Mouse (Mus musculus) olfactory bulb, adult 2 months (tissue): Measurements from ENCODE around the gene Art4. TPM values are rescaled to one million over a fixed set of nuclear protein-coding genes. Genes with fewer than 3 reads are reported as not detected.
"Not testable (repeated sequence)": the region's sequence is repeated elsewhere in the genome, so short reads cannot be mapped to it uniquely, and the experiment has no call there.

Experiments used
- H3K27ac ChIP-seq: fragments of 200-500 bp; 2 replicates; pipeline ENCODE4 v1.5.1; 2012; ENCODE audit warnings: low read depth, low read length; ENCODE audit not compliant: insufficient read depth
- H3K4me1 ChIP-seq: fragments of 200-500 bp; 2 replicates; pipeline ENCODE4 v1.6.1; 2012; ENCODE audit warnings: low read length; ENCODE audit not compliant: control insufficient read depth, insufficient read depth
- H3K4me3 ChIP-seq: fragments of 200-500 bp; 2 replicates; pipeline ENCODE4 v1.5.1; 2012; ENCODE audit warnings: mild to moderate bottlenecking, low read depth, low read length, moderate library complexity; ENCODE audit not compliant: insufficient read depth
- CTCF ChIP-seq: fragments of 200-500 bp; IDR thresholded peaks from 2 replicates; pipeline ENCODE4 v1.5.1; 2012; ENCODE audit warnings: low read depth, mild to moderate bottlenecking, low read length, moderate library complexity; ENCODE audit not compliant: insufficient read depth
- POLR2A ChIP-seq: fragments of 200-500 bp; IDR thresholded peaks from 2 replicates; pipeline ENCODE4 v1.6.1; 2012; ENCODE audit warnings: mild to moderate bottlenecking, low read depth, low read length, moderate library complexity; ENCODE audit not compliant: insufficient read depth
- WGBS: fragments of 180-500 bp; shearing (Covaris S2); methylation state at CpG from one replicate; pipeline ENCODE4 v1.1.7; 2018; 5-methylcytosine and 5-hydroxymethylcytosine counted together
- polyA plus RNA-seq: library from polyadenylated mRNA; stranded (reverse); fragments of >200 nt; gene quantifications from 2 replicates; pipeline ENCODE4 v1.2.4, GENCODE M21; 2012; ENCODE audit warnings: low replicate concordance; ENCODE audit not compliant: missing spikeins, insufficient read depth, insufficient read length

Art4 gene
- polyA plus RNA-seq, 1 experiment, result not detected

GRCm38 (mm10) chr6:136894532-136895339 lies 37.2 kb upstream of the Art4 start:
- no peak overlapping the region for H3K4me3 ChIP-seq
- no peak overlapping the region for H3K27ac ChIP-seq
- TF ChIP-seq POLR2A (no peak), CTCF (no peak)
- 65% methylated on average over 15 of the region's 15 CpGs for WGBS
- no peaks in the 10 kb centered on the region for H3K4me1 ChIP-seq

DNA sequence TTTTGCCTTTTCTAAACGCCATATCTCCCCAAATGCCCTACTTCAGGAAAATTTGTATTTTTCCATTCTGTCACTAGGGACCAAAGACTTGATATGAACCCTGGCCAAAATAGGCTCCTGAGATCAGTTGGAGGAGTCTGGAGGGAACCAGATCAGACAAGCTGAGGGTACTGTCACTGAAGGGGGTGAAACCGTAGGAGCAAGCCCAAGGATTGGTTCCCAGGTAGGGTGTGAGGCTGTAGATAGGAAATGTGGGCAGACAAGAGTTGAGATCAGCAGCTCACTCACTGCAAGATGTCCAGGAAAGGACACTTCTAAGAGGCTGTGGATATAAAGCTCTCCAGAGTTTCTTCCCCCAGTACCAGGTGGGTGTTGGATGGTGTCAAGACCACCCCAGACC lies 34.5 kb upstream of the Art4 start:
- 93% methylated on average over 2 of the region's 2 CpGs for WGBS
- no peak overlapping the region for H3K27ac ChIP-seq
- H3K4me3 ChIP-seq, result no peak overlapping the region
- no peaks in the 10 kb centered on the region for H3K4me1 ChIP-seq
- no peak for TF ChIP-seq CTCF
- TF ChIP-seq POLR2A, result no peak

DNA sequence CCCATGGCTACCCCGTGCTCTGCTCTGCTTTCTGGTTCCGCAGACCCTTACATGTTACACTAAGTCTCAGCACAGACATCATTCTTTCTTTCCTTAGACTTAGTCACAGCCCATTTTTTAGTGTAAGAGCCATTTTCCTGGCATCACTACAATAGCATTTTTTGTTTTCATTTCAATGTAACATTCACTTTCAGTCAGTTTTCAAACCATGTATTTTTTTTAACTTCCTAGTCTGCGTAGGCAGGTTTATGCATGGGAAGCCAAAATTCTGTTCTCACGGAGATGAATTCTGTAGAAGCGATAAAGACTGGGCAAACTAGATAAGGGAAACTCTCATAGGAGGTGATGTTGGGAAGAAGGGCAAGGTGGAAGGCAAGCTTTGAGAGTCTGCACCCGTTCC lies 32.0 kb upstream of the Art4 start:
- Histone ChIP-seq H3K27ac (no peak overlapping the region), H3K4me1 (no peaks in the 10 kb centered on the region), H3K4me3 (no peak overlapping the region)
- WGBS, result 87% methylated on average over 6 of the region's 6 CpGs
- no peak for TF ChIP-seq CTCF
- TF ChIP-seq POLR2A, result no peak

GRCm38 (mm10) chr6:136889067-136889466 lies 31.5 kb upstream of the Art4 start:
- Histone ChIP-seq H3K4me3 (no peak overlapping the region), H3K27ac (no peak overlapping the region), H3K4me1 (no peaks in the 10 kb centered on the region)
- 88% methylated on average over 6 of the region's 6 CpGs for WGBS
- no peak for TF ChIP-seq POLR2A
- TF ChIP-seq CTCF, result no peak

DNA sequence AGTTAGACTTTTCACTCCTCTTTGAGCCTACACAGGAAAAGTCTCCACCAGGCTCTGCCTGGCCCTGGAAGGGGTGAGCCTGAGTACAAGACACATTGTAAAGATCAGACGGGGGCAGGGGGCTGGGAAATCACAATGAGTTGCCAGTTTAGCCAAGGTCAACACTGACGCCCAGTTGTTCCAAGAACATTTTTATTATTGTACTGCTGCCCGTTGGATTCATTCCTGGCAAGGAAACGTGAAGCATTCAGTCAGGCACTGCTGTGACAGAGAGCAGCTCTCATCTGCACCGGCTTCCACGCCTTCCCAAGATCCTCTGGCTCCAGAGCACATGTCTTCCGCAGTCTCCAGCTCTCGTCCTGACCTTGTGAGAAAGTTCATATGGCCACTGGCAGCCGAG lies 30.3 kb upstream of the Art4 start:
- no peaks in the 10 kb centered on the region for H3K4me1 ChIP-seq
- no peak overlapping the region for H3K4me3 ChIP-seq
- 58% methylated on average over 9 of the region's 9 CpGs for WGBS
- TF ChIP-seq POLR2A (no peak), CTCF (no peak)
- no peak overlapping the region for H3K27ac ChIP-seq

DNA sequence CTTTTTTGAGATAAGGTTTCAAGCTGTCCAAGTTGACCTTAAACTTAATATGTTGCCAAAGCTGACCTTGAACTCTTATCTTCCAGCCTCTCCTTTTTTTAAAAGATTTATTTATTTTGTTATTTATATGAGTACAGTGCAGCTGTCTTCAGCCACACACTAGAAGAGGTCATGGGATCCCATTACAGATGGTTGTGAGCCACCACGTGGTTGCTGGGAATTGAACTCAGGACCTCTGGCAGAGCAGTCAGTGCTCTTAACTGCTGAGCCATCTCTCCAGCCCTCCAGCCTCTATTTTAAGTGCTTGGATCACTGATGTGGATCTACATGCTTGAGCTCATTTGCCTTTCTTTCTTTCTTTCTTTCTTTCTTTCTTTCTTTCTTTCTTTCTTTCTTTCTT lies 27.2 kb upstream of the Art4 start:
- 72% methylated on average over 1 of the region's 1 CpGs for WGBS

GRCm38 (mm10) chr6:136883961-136884360 lies 26.4 kb upstream of the Art4 start:
- TF ChIP-seq CTCF, result no peak
- TF ChIP-seq POLR2A, result no peak
- no peak overlapping the region for H3K4me3 ChIP-seq
- H3K27ac ChIP-seq, result no peak overlapping the region
- 95% methylated on average over 6 of the region's 6 CpGs for WGBS
- no peaks in the 10 kb centered on the region for H3K4me1 ChIP-seq

More for the DNA sequence above, 27.2 kb upstream of the Art4 start:
- not testable (repeated sequence) for H3K4me1 ChIP-seq, H3K27ac ChIP-seq, H3K4me3 ChIP-seq

GRCm38 (mm10) chr6:136883431-136883915 lies 25.9 kb upstream of the Art4 start:
- H3K4me3 ChIP-seq, result no peak overlapping the region
- no peak overlapping the region for H3K27ac ChIP-seq
- TF ChIP-seq POLR2A (no peak), CTCF (no peak)
- WGBS, result 95% methylated on average over 3 of the region's 3 CpGs
- H3K4me1 ChIP-seq, result no peaks in the 10 kb centered on the region

DNA sequence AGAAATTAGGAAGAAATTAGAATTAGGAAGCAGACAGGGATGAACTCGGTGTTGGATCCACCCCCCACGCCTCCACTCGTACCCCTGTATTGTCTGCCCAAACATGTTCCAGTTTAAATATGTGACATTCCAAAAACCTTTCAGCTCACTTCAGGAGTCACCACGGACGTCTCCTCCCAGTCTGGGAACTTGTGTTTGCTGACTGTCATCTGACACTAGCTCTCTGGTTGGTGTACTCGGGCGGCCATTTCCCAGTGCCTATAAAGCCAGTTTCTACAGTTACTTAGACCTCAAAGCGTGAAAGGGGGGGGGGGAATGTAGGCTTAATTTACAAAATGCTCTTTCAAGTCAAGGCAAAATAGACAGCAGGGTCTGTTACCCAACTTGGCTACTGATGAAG lies 24.1 kb upstream of the Art4 start:
- TF ChIP-seq POLR2A (no peak), CTCF (no peak)
- WGBS, result 81% methylated on average over 8 of the region's 8 CpGs
- Histone ChIP-seq H3K4me3 (no peak overlapping the region), H3K27ac (no peak overlapping the region), H3K4me1 (no peaks in the 10 kb centered on the region)
